Mouse (Mus musculus) liver, embryonic 16.5 days (tissue): ENCODE measurements around the gene Ccdc69. TPM values are rescaled to one million over a fixed set of nuclear protein-coding genes. Genes with fewer than 3 reads are reported as not detected.
"Not testable (repeated sequence)": the region's sequence is repeated elsewhere in the genome, so short reads cannot be mapped to it uniquely, and the experiment has no call there.

Source experiments
- ATAC-seq: fragments of 200-750 bp; cut with Nextera tagmentation; 2 replicates; pipeline ENCODE4 v1.8.0; 2017; ENCODE audit warnings: low read depth, mild to moderate bottlenecking, moderate number of reproducible peaks, moderate library complexity
- H3K27ac ChIP-seq: fragments of 300-500 bp; sonication (generic); 2 replicates; pipeline ENCODE4 v1.5.1; 2014; ENCODE audit warnings: mild to moderate bottlenecking, low read length
- H3K27me3 ChIP-seq: fragments of 300-500 bp; sonication (generic); 2 replicates; pipeline ENCODE4 v1.6.1; 2014; ENCODE audit warnings: low read depth, low read length, mixed read lengths; ENCODE audit not compliant: control insufficient read depth, insufficient read depth
- H3K36me3 ChIP-seq: fragments of 300-500 bp; sonication (generic); 2 replicates; pipeline ENCODE4 v1.6.1; 2014; ENCODE audit warnings: mild to moderate bottlenecking; ENCODE audit not compliant: control insufficient read depth, insufficient read depth
- H3K4me1 ChIP-seq: fragments of 300-500 bp; sonication (generic); 2 replicates; pipeline ENCODE4 v1.6.1; 2014; ENCODE audit warnings: low read depth, low read length, mixed read lengths; ENCODE audit not compliant: control insufficient read depth
- H3K4me2 ChIP-seq: fragments of 300-500 bp; sonication (generic); 2 replicates; pipeline ENCODE4 v1.6.1; 2014; ENCODE audit warnings: low read depth, low read length, mixed read lengths
- H3K4me3 ChIP-seq: fragments of 300-500 bp; sonication (generic); 2 replicates; pipeline ENCODE4 v1.5.1; 2014; ENCODE audit warnings: low read depth, mild to moderate bottlenecking, low read length
- H3K9ac ChIP-seq: fragments of 300-500 bp; sonication (generic); 2 replicates; pipeline ENCODE4 v1.6.1; 2014; ENCODE audit warnings: low read depth, low read length
- H3K9me3 ChIP-seq: fragments of 300-500 bp; sonication (generic); replicated peaks from 2 replicates; pipeline ENCODE4 v1.6.1; 2016; ENCODE audit warnings: low read length; ENCODE audit not compliant: control insufficient read depth
- WGBS: fragments of 180-500 bp; shearing (Covaris S2); extraction: QIAGEN DNeasy Blood & Tissue Kit; methylation state at CpG from one replicate; pipeline ENCODE4 v1.1.7; 2014; ENCODE audit not compliant: insufficient replicate concordance; 5-methylcytosine and 5-hydroxymethylcytosine counted together
- polyA plus RNA-seq: library from polyadenylated mRNA; unstranded; fragments of >200 nt; fragmentation: Nextera tagmentation; extraction: Ambion mirVana; gene quantifications from 2 replicates; pipeline ENCODE4 v1.2.1, GENCODE M21; 2015

Gene Ccdc69
- polyA plus RNA-seq, 1 experiment from 2014 or later, result 1.3 TPM

DNA sequence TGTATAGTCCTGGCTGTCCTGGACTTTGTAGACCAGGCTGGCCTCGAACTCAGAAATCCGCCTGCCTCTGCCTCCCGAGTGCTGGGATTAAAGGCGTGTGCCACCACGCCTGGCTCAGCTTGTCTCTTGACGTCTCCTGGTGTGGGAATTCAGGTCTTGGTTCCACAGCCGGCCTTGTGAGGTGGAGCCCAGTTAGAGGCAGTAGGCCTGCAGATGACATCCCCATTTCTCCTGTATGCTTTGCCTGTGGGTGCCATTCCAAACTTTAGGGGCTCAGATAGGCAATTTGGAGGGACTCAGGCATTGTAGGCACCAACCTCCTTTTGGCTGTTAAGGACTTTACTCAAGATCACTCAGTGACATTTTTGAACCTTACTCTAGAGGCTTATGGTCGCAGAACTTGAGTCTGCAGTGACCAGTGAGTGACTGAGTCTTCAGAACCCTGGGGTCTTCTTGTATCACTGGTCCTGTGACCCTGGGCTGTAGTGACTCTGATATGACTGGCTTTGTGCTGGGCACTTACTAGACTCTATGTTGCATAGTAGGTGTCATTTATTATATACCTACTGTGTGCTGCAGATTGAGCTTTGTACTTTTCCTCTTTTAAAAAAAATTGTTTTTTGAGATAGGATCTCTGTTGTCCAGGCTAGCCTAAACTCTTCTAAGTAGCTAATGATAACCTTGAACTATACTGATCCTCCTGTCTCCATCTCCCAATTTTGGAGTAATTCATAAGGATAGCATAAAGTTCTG is 21.3 kb upstream of the Ccdc69 start:
- H3K9me3 ChIP-seq, result no peaks in the 10 kb centered on the region
- H3K27me3 ChIP-seq, result no peaks in the 10 kb centered on the region
- no peak for ATAC-seq
- H3K4me3 ChIP-seq, result no peak overlapping the region
- WGBS, result 66% methylated on average over 8 of the region's 8 CpGs
- H3K4me2 ChIP-seq, result peak overlapping the region; percentile 73
- H3K36me3 ChIP-seq, result no peaks in the 10 kb centered on the region
- no peak overlapping the region for H3K9ac ChIP-seq
- H3K27ac ChIP-seq, result no peak overlapping the region
- peaks cover 20% of the 10 kb centered on the region for H3K4me1 ChIP-seq

DNA sequence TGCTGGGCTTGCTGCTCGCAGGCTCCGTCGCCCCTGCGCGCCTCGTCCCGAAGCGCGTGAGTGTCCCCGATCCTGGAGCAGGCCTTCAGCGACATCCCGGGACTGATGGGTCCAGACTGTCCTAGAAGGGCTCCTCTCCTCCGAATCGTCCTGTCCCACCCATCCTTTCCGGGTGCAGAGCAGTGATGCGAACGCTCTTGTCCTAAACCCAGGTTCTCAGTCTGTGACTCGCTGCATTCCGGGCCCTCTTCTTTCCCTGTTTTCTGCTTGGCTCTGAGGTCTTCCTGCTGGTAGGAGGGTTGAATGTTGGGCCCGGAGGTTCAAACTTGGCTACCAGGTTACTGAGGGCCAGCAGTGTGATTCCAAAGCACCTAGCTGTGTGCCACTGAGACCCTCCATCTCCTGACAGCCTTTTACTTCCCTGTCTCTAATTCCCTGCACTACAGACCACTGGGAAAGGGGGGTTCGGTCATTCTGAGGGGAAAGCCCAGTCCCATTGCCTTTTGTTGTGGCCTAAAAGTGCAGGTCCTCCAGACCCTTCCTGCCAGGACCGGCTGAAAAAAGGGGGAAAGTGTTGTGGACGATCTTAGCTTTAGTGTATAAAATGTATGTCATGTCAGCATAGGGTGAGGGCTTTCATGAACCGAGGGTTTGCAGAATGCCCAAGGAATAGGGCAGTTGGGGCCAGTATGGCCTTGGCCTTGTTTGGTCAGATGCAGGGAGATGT is 20.4 kb upstream of the Ccdc69 start:
- Histone ChIP-seq H3K4me2 (peak overlapping the region; percentile 73), H3K27me3 (no peaks in the 10 kb centered on the region), H3K4me1 (peaks cover 18% of the 10 kb centered on the region), H3K9ac (peak overlapping the region; percentile 59), H3K27ac (peak overlapping the region; percentile 50), H3K9me3 (no peaks in the 10 kb centered on the region), H3K4me3 (peak overlapping the region; percentile 66), H3K36me3 (no peaks in the 10 kb centered on the region)
- ATAC-seq, result peak; percentile 9
- 14% methylated on average over 24 of the region's 24 CpGs for WGBS

DNA sequence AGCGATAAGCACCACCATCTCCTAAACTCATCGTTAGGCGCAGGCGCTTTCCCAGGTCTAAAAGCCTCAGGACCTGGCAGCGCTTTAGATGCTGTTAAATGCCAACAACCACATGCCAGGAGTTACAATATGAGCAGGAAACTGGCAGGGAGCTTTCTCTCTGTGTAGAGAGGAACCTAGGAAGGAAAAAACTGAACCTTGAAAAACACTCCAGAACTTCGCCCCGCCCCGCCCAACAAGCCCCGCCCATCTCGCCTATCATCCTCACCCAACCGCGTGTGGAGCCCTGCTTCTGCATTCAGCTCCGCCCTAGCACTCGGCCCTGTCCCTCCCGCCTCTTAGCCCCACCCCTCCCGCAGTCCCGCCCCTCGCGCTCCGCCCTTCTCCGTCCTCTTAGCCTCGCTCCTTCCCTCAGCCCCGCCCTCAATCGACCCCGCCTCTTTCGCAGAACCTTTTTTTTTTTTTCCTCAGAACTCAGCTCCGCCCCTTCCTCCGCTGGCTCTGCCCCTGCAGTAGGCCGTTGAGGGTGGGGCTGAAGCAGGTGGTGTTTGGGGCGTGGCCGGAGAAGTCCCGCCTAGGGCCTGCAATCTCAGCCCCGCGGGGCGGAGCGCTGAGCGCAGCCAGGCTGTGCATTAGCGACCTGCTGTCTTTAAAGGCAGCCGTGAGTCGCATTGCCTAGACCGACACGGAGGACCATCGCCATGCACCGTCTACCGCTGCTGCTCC is 19.7 kb upstream of the Ccdc69 start, which contains the start of gene Gm2a:
Gene Gm2a, plus strand, starts transcription at position 653 of the 726 bp plus-strand sequence.
- Histone ChIP-seq H3K4me3 (peak within 1 kb of the TSS; percentile 66), H3K4me2 (peak within 1 kb of the TSS; percentile 73), H3K36me3 (no peaks in the 10 kb centered on the region), H3K9ac (peak within 1 kb of the TSS; percentile 59), H3K27me3 (no peaks in the 10 kb centered on the region), H3K27ac (peak within 1 kb of the TSS; percentile 68), H3K4me1 (peaks cover 18% of the 10 kb centered on the region), H3K9me3 (no peaks in the 10 kb centered on the region)
- peak; percentile 93 for ATAC-seq
- 1% methylated on average over 44 of the region's 45 CpGs for WGBS

DNA sequence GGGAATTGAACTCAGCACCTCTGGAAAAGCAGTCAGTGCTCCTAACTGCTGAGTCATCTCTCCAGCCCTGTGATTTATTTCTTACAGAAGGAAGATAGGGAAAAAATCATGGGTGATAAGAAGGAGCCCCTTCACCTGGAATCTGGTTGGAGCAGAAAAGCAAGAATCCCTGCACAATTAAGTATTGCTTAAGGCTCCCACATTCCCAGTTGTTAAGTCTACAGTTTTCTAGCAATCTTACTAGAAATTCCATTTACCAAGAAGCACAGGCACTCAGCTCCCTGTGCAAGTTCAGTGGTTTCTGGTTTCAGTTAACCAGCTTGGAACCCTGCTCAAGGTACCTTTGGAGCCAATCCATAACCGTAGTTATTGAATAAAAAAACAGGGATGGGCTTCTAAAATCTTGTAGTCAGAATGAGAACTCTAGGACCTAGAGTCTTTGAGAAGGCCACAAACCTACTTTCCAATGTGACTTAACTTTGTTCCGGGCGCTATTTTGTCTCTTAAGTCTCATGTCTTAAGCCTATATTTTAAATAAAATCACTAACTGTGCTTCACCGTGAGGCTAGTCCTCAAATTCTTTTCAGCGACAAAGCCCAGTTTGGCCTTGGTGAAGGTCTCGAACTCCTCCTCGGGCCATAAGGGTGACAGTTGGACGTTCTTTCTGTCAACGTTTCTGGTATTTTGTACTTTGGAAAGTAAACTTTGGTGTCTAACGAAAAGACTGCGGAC is 19.0 kb upstream of the Ccdc69 start:
- WGBS, result 20% methylated on average over 11 of the region's 11 CpGs

DNA sequence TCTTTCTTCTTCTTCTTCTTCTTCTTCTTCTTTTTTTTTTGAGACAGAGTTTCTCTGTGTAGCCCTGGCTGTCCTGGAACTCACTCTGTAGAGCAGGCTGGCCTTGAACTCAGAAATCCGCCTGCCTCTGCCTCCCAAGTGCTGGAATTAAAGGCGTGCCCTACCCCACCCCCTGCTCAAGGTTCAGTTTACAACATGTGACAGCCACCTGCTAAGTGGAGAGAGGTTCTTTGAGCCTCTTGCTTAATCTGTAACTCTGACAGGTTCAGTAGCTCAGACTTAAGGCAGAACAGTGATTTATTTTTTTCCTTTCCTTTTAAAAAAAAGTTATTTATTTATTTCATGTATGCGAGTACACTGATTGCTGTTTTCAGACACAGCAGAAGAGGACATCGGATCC is 18.4 kb upstream of the Ccdc69 start:
- ATAC-seq, H3K4me2 ChIP-seq, H3K27me3 ChIP-seq, H3K9me3 ChIP-seq, H3K36me3 ChIP-seq, H3K4me3 ChIP-seq, H3K27ac ChIP-seq, H3K9ac ChIP-seq: not testable (repeated sequence)
- H3K4me1 ChIP-seq, result peaks cover 18% of the 10 kb centered on the region
- 64% methylated on average over 4 of the region's 4 CpGs for WGBS

More for the DNA sequence above, 19.0 kb upstream of the Ccdc69 start:
- peak overlapping the region; percentile 68 for H3K27ac ChIP-seq
- no peaks in the 10 kb centered on the region for H3K9me3 ChIP-seq
- peaks cover 18% of the 10 kb centered on the region for H3K4me1 ChIP-seq
- peak overlapping the region; percentile 73 for H3K4me2 ChIP-seq
- no peaks in the 10 kb centered on the region for H3K27me3 ChIP-seq
- H3K4me3 ChIP-seq, result peak overlapping the region; percentile 44
- peak overlapping the region; percentile 2; the same call in 1 of the 2 replicates for H3K9ac ChIP-seq
- H3K36me3 ChIP-seq, result no peaks in the 10 kb centered on the region
- peak; percentile 22; the same call in 1 of the 2 replicates for ATAC-seq

DNA sequence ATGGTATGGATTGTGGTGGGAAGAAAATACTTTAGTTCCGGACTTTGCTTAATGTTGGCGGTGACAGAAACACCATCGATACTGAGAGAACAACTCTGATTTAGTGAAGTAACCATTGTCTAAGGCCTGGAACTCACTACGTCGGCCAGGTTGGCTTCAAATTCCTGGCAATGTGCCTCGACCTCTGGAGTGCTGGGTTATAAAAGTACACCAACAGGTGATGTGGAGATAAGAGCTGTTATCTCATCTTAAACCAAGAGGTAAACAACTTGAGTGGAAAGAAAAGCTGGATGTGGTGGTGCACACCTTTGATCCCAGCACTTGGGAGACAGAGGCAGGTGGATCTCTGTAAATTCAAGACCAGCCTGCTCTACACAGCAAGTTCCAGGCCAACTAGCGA is 15.2 kb upstream of the Ccdc69 start:
- ATAC-seq, result no peak
- Histone ChIP-seq H3K4me2 (no peak overlapping the region), H3K27ac (no peak overlapping the region), H3K4me3 (no peak overlapping the region), H3K9ac (no peak overlapping the region), H3K4me1 (peaks cover 10% of the 10 kb centered on the region), H3K27me3 (no peaks in the 10 kb centered on the region), H3K36me3 (no peaks in the 10 kb centered on the region), H3K9me3 (no peaks in the 10 kb centered on the region)
- 70% methylated on average over 7 of the region's 7 CpGs for WGBS

DNA sequence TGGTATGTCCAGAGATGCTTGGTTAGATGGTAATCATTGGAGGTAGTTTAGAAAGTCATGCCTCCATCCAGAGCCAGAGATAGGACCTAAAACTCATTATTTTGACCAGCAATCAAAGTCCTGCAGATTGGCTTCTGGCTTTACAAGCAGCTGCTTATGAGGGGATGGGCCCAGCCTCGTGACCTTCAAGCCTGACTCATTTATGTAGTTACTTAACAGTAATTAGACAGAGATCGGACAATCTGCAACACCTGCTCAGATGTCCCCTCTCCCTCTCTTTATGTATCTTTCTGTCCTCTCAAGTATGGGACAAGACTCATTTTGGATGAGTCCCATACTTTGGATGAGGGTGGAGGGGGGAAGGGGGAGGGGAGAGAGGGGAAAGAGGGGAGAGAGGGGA is 12.0 kb upstream of the Ccdc69 start:
- H3K27me3 ChIP-seq, result no peaks in the 10 kb centered on the region
- H3K4me3 ChIP-seq, result no peak overlapping the region
- H3K36me3 ChIP-seq, result no peaks in the 10 kb centered on the region
- no peak overlapping the region for H3K27ac ChIP-seq
- no peak overlapping the region for H3K4me2 ChIP-seq
- WGBS, result 59% methylated on average over 2 of the region's 2 CpGs
- H3K9me3 ChIP-seq, result no peaks in the 10 kb centered on the region
- no peak overlapping the region for H3K9ac ChIP-seq
- ATAC-seq, result no peak
- H3K4me1 ChIP-seq, result no peaks in the 10 kb centered on the region

DNA sequence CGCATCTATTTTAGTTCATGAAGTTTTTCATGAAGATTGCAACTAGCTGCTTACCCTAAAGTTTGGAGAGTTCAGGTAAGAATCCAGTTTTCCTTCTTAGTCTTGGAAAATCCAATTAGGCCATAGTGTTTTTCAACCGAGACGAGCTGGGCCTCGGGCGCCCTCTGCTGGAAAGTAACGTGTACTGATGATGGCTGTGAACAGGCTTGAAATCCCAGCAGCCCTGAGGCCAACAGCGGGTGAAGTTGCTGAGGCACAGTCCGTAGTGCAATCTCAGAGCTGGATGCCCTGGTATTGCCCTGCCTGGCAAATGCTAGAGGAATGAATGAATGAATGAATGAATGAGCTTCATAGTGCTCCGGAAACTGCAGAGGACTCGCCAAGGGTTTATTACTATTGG is 9.1 kb upstream of the Ccdc69 start:
- no peaks in the 10 kb centered on the region for H3K4me1 ChIP-seq
- no peak overlapping the region for H3K27ac ChIP-seq
- no peak for ATAC-seq
- H3K4me3 ChIP-seq, result no peak overlapping the region
- WGBS, result 11% methylated on average over 10 of the region's 10 CpGs
- H3K4me2 ChIP-seq, result no peak overlapping the region
- no peaks in the 10 kb centered on the region for H3K27me3 ChIP-seq
- no peaks in the 10 kb centered on the region for H3K36me3 ChIP-seq
- no peak overlapping the region for H3K9ac ChIP-seq
- H3K9me3 ChIP-seq, result no peaks in the 10 kb centered on the region
